Mouse (Mus musculus): Measurements from ENCODE around the gene Crybg3. TPM values are rescaled to one million over a fixed set of nuclear protein-coding genes. Genes with fewer than 3 reads are reported as not detected.
A peak's percentile ranks its signal among the peaks of the same experiment; 100 is the strongest.

The Crybg3 gene
- polyA plus RNA-seq, 1 experiment from 2014 or later = 7.6 TPM

DNA sequence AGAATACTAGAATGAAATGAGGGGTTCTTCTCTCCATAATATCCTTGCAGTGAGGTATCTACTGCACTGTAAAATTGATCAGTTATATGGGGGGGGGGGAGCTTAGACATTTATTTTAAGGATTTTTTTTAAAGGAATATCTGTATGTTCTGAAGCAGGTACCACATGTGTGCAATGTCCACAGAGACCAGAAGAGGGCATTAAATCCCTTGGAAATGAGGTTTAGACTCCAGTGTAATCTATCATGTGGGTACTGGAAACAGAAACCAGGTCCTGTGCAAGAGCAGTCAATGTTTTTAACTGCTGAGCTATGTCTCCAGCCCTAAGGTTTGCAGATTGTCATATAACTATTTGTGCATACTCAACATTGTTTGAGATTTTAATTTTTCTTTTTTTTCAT is 151.7 kb downstream of the Crybg3 start:
- ATAC-seq (ENCODE audit: low FRiP score, low TSS enrichment) = no peak
- Histone ChIP-seq H3K4me1 (ENCODE audit: insufficient read depth, low read length) (0 out of 2 replicates have a peak, but pooled peaks cover 7% of the 10 kb centered on the region), H3K27me3 (ENCODE audit: insufficient read depth, low read length) (no peaks in the 10 kb centered on the region), H3K36me3 (ENCODE audit: insufficient read depth, low read length) (no peaks in the 10 kb centered on the region), H3K9ac (replicated peaks; ENCODE audit: low read length) (no peak overlapping the region), H3K4me3 (ENCODE audit: low read length) (no peak overlapping the region), H3K4me2 (replicated peaks; ENCODE audit: low read depth, low read length) (no peak overlapping the region), H3K9me3 (ENCODE audit: low read length) (no peaks in the 10 kb centered on the region), H3K27ac (ENCODE audit: low read length) (no peak overlapping the region)

DNA sequence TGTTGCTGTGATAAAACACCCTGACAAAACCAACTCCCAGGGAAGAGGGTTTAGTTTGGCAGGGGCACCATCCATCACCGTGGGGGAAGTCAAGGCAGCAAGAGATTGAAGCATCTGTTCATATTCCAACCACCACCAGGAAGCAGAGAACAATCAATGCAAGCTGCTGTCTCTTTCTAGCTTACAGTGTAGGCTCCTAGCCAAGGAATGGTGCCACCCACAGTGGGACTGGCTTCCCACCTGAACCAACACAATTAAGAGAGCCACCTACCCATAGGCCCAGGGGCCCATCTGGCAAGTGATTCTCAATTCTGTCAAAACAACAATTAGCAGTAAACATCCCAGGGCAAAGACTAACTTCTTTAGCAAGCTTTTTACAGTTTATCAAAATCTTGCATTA is 152.6 kb downstream of the Crybg3 start:
- WGBS = 73% methylated on average over 1 of the region's 1 CpGs
- no peak overlapping the region for H3K9ac ChIP-seq (replicated peaks; ENCODE audit: low read length)
- H3K4me3 ChIP-seq (ENCODE audit: low read length) = no peak overlapping the region
- no peak overlapping the region for H3K4me2 ChIP-seq (replicated peaks; ENCODE audit: low read depth, low read length)
- no peaks in the 10 kb centered on the region for H3K36me3 ChIP-seq (ENCODE audit: insufficient read depth, low read length)
- no peak for ATAC-seq (ENCODE audit: low FRiP score, low TSS enrichment)
- 0 out of 2 replicates have a peak, but pooled peaks cover 7% of the 10 kb centered on the region for H3K4me1 ChIP-seq (ENCODE audit: insufficient read depth, low read length)
- H3K9me3 ChIP-seq (ENCODE audit: low read length) = no peaks in the 10 kb centered on the region
- H3K27me3 ChIP-seq (ENCODE audit: insufficient read depth, low read length) = no peaks in the 10 kb centered on the region
- H3K27ac ChIP-seq (ENCODE audit: low read length) = no peak overlapping the region

DNA sequence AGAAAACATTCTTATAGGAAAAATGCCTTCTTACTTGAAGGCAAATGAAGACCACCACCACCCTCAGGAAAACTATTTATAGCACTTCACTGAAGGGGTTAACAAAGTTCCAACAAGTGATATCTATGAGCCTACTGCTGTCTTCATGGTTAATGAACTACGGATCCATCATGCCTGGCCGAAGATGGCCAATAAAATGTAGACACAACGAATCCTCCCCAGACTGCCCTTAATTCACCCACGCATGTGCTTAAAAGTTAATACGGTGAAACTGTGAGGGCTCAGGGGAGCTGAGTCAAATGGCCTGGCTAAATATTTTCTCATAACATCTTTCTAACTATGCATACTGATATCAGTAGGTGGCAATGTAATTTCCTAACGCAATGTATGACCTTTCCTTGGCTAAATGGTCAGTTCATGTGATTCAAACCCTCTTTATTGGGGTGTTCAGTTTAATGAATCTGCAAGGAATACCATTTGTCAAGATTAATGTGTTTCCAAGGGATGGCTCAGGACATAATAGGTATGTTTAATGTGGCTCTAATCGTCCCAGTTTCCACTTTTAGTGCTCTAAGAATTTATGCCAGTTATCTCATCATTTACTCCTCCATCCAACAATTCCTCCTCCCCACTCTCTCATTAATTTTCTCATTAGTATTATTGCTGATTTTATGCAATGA is 155.8 kb downstream of the Crybg3 start:
- Histone ChIP-seq H3K27me3 (ENCODE audit: insufficient read depth, low read length) (no peaks in the 10 kb centered on the region), H3K4me1 (ENCODE audit: insufficient read depth, low read length) (0 out of 2 replicates have a peak, but pooled peaks cover 7% of the 10 kb centered on the region), H3K27ac (ENCODE audit: low read length) (no peak overlapping the region), H3K9ac (replicated peaks; ENCODE audit: low read length) (no peak overlapping the region), H3K4me2 (replicated peaks; ENCODE audit: low read depth, low read length) (no peak overlapping the region), H3K36me3 (ENCODE audit: insufficient read depth, low read length) (no peaks in the 10 kb centered on the region), H3K4me3 (ENCODE audit: low read length) (no peak overlapping the region), H3K9me3 (ENCODE audit: low read length) (no peaks in the 10 kb centered on the region)
- ATAC-seq (ENCODE audit: low FRiP score, low TSS enrichment) = peak; percentile 94
- 32% methylated on average over 7 of the region's 7 CpGs for WGBS

Other genes starting within 250 kb of the Crybg3 start
- not detected in 2 replicates for gene Olfr209, start 237.0 kb downstream of the Crybg3 start, polyA plus RNA-seq (2015; fragmentation: Nextera tagmentation; extraction: Ambion mirVana)
- 0.06 TPM in 1 of 2 replicates, not detected in the other for gene Gabrr3, start 193.6 kb downstream of the Crybg3 start, polyA plus RNA-seq (2015; fragmentation: Nextera tagmentation; extraction: Ambion mirVana)
- gene Riox2, start 129.2 kb downstream of the Crybg3 start, polyA plus RNA-seq (2015; fragmentation: Nextera tagmentation; extraction: Ambion mirVana) = 37.8 and 39.8 TPM in 2 replicates
- gene Arl6, start 38.4 kb upstream of the Crybg3 start, polyA plus RNA-seq (2015; fragmentation: Nextera tagmentation; extraction: Ambion mirVana) = 34.8 and 38.7 TPM in 2 replicates